Mouse (Mus musculus): ENCODE results near the gene AC192777.2.
"Not testable (repeated sequence)": the region's sequence is repeated elsewhere in the genome, so short reads cannot be mapped to it uniquely, and the experiment has no call there.

The AC192777.2 gene

GRCm38 (mm10) chr17:40095150-40095549, at the start of gene AC192777.2:
TSS of gene AC192777.2 (plus strand) at chr17:40095450.
- DNase-seq (ENCODE audit: low read depth), result not testable (repeated sequence)

GRCm38 (mm10) chr17:40116172-40116571, 20.9 kb downstream of the AC192777.2 start:
- DNase-seq (ENCODE audit: low read depth), result not testable (repeated sequence)

- not testable (repeated sequence) for DNase-seq (ENCODE audit: low read depth)
Observed at GRCm38 (mm10) chr17:40116877-40117276, 21.6 kb downstream of the AC192777.2 start.

Data from induced T-regulatory cell, adult 2 months (primary cell).